Mouse (Mus musculus) hindbrain, embryonic 11.5 days (tissue): ENCODE data around the gene Stx1b. TPM values are rescaled to one million over a fixed set of nuclear protein-coding genes. Genes with fewer than 3 reads are reported as not detected.

Experiments used
- ATAC-seq: fragments of 200-750 bp; cut with Nextera tagmentation; 2 replicates; pipeline ENCODE4 v1.8.0; 2017; ENCODE audit warnings: mild to moderate bottlenecking, moderate TSS enrichment, moderate library complexity; ENCODE audit not compliant: low FRiP score
- DNase-seq: peaks from one replicate; pipeline ENCODE4 v3.0.0-alpha.2; 2015; ENCODE audit warnings: low spot score
- H3K27ac ChIP-seq: fragments of 300-500 bp; sonication (generic); 2 replicates; pipeline ENCODE4 v1.5.1; 2014; ENCODE audit warnings: mild to moderate bottlenecking, low read depth, low read length
- H3K27me3 ChIP-seq: fragments of 300-500 bp; sonication (generic); 2 replicates; pipeline ENCODE4 v1.6.1; 2014; ENCODE audit warnings: mild to moderate bottlenecking, low read length, moderate library complexity, mixed read lengths; ENCODE audit not compliant: control insufficient read depth, insufficient read depth
- H3K36me3 ChIP-seq: fragments of 300-500 bp; sonication (generic); 2 replicates; pipeline ENCODE4 v1.6.1; 2014; ENCODE audit warnings: mild to moderate bottlenecking, low read length, moderate library complexity, mixed read lengths; ENCODE audit not compliant: control insufficient read depth, insufficient read depth
- H3K4me1 ChIP-seq: fragments of 300-500 bp; sonication (generic); replicated peaks from 2 replicates; pipeline ENCODE4 v1.6.1; 2014; ENCODE audit warnings: low read length, mixed read lengths; ENCODE audit not compliant: control insufficient read depth, insufficient read depth
- H3K4me2 ChIP-seq: fragments of 300-500 bp; sonication (generic); replicated peaks from 2 replicates; pipeline ENCODE4 v1.6.1; 2014; ENCODE audit warnings: mild to moderate bottlenecking, low read depth, low read length
- H3K4me3 ChIP-seq: fragments of 300-500 bp; sonication (generic); 2 replicates; pipeline ENCODE4 v1.5.1; 2014; ENCODE audit warnings: low read depth, low read length
- H3K9ac ChIP-seq: fragments of 300-500 bp; sonication (generic); 2 replicates; pipeline ENCODE4 v1.6.1; 2014; ENCODE audit warnings: low read depth, low read length
- H3K9me3 ChIP-seq: fragments of 300-500 bp; sonication (generic); 2 replicates; pipeline ENCODE4 v1.6.1; 2016; ENCODE audit warnings: low read length; ENCODE audit not compliant: control insufficient read depth
- WGBS: fragments of 180-500 bp; shearing (Covaris S2); extraction: QIAGEN DNeasy Blood & Tissue Kit; methylation state at CpG from one replicate; pipeline ENCODE4 v1.1.7; 2014; 5-methylcytosine and 5-hydroxymethylcytosine counted together
- polyA plus RNA-seq: library from polyadenylated mRNA; unstranded; fragments of >200 nt; fragmentation: Nextera tagmentation; extraction: Ambion mirVana; gene quantifications from 2 replicates; pipeline ENCODE4 v1.2.1, GENCODE M21; 2014

Stx1b gene
- polyA plus RNA-seq, 1 experiment from 2014 or later: 10.1 TPM

GRCm38 (mm10) chr7:127812292-127812691 lies 12.1 kb downstream of the Stx1b start:
- Histone ChIP-seq H3K9me3 (no peaks in the 10 kb centered on the region), H3K9ac (no peak overlapping the region), H3K4me1 (no peaks in the 10 kb centered on the region), H3K27me3 (no peaks in the 10 kb centered on the region), H3K4me2 (no peak overlapping the region), H3K36me3 (no peaks in the 10 kb centered on the region), H3K4me3 (no peak overlapping the region), H3K27ac (no peak overlapping the region)
- ATAC-seq (no peak), DNase-seq (no peak)
- 86% methylated on average over 3 of the region's 3 CpGs for WGBS

GRCm38 (mm10) chr7:127811240-127811639 lies 13.1 kb downstream of the Stx1b start:
- 91% methylated on average over 4 of the region's 4 CpGs for WGBS
- no peaks in the 10 kb centered on the region for H3K9me3 ChIP-seq
- no peaks in the 10 kb centered on the region for H3K27me3 ChIP-seq
- no peak overlapping the region for H3K4me3 ChIP-seq
- ATAC-seq (no peak), DNase-seq (no peak)
- no peak overlapping the region for H3K9ac ChIP-seq
- no peak overlapping the region for H3K4me2 ChIP-seq
- H3K27ac ChIP-seq: no peak overlapping the region
- no peaks in the 10 kb centered on the region for H3K36me3 ChIP-seq
- H3K4me1 ChIP-seq: no peaks in the 10 kb centered on the region

- H3K27ac ChIP-seq: no peak overlapping the region
- no peaks in the 10 kb centered on the region for H3K27me3 ChIP-seq
- H3K9ac ChIP-seq: no peak overlapping the region
- DNase-seq (no peak), ATAC-seq (no peak)
- WGBS: 71% methylated on average over 10 of the region's 10 CpGs
- no peak overlapping the region for H3K4me3 ChIP-seq
- H3K9me3 ChIP-seq: no peaks in the 10 kb centered on the region
- no peak overlapping the region for H3K4me2 ChIP-seq
- no peaks in the 10 kb centered on the region for H3K4me1 ChIP-seq
- H3K36me3 ChIP-seq: no peaks in the 10 kb centered on the region
Measured at GRCm38 (mm10) chr7:127810650-127811049, 13.7 kb downstream of the Stx1b start.

DNA sequence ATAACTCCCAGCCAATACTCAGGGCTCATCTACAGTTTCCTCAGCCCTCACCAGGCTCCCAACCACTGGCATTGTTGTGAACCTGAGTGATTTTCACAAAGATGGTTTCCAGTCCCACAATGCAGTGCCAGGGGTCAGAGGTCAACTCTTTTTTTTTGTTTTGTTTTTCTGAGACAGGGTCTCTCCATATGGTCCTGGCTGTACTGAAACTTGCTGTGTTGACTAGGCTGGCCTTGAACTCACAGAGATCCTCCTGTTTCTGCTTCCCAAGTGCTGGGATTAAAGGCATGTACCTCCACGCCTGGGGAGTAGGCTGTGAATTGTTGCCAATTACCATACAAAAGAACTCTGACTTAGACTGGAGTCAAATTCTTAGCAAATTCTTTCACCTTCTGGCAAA lies 14.5 kb downstream of the Stx1b start:
- Histone ChIP-seq H3K4me1 (no peaks in the 10 kb centered on the region), H3K27me3 (no peaks in the 10 kb centered on the region), H3K9me3 (no peaks in the 10 kb centered on the region), H3K27ac (no peak overlapping the region), H3K4me3 (no peak overlapping the region), H3K4me2 (no peak overlapping the region), H3K9ac (no peak overlapping the region), H3K36me3 (no peaks in the 10 kb centered on the region)
- 93% methylated on average over 1 of the region's 1 CpGs for WGBS
- DNase-seq: no peak
- ATAC-seq: no peak

GRCm38 (mm10) chr7:127808821-127809220 lies 15.5 kb downstream of the Stx1b start:
- Histone ChIP-seq H3K9ac (no peak overlapping the region), H3K36me3 (no peaks in the 10 kb centered on the region), H3K4me1 (no peaks in the 10 kb centered on the region), H3K4me2 (no peak overlapping the region), H3K4me3 (no peak overlapping the region), H3K27me3 (no peaks in the 10 kb centered on the region), H3K9me3 (no peaks in the 10 kb centered on the region), H3K27ac (no peak overlapping the region)
- ATAC-seq: no peak
- 73% methylated on average over 5 of the region's 5 CpGs for WGBS
- no peak for DNase-seq

GRCm38 (mm10) chr7:127802313-127802712 lies 22.0 kb downstream of the Stx1b start:
- no peak for ATAC-seq
- H3K27me3 ChIP-seq: no peaks in the 10 kb centered on the region
- H3K4me1 ChIP-seq: no peaks in the 10 kb centered on the region; the same call in 1 of the 2 replicates
- H3K4me3 ChIP-seq: no peak overlapping the region
- no peak for DNase-seq
- no peaks in the 10 kb centered on the region for H3K9me3 ChIP-seq
- 92% methylated on average over 17 of the region's 17 CpGs for WGBS
- H3K36me3 ChIP-seq: peaks cover 10% of the 10 kb centered on the region
- H3K27ac ChIP-seq: no peak overlapping the region
- H3K4me2 ChIP-seq: no peak overlapping the region
- H3K9ac ChIP-seq: no peak overlapping the region

GRCm38 (mm10) chr7:127801010-127801621 lies 23.2 kb downstream of the Stx1b start:
- Histone ChIP-seq H3K9ac (no peak overlapping the region), H3K4me3 (no peak overlapping the region), H3K27me3 (no peaks in the 10 kb centered on the region), H3K4me2 (no peak overlapping the region), H3K27ac (0 out of 2 replicates have a peak overlapping the region, but pooled peaks have one; percentile 24), H3K36me3 (peaks cover 17% of the 10 kb centered on the region), H3K9me3 (no peaks in the 10 kb centered on the region), H3K4me1 (no peaks in the 10 kb centered on the region; the same call in 1 of the 2 replicates)
- no peak for DNase-seq
- 91% methylated on average over 8 of the region's 8 CpGs for WGBS
- ATAC-seq: peak; percentile 13; the same call in 1 of the 2 replicates

GRCm38 (mm10) chr7:127800435-127801009 lies 23.8 kb downstream of the Stx1b start, which contains the start of gene Hsd3b7:
TSS of gene Hsd3b7 (plus strand) at chr7:127800604.
- peak; percentile 73 for ATAC-seq
- no peak within 1 kb of the TSS for H3K4me3 ChIP-seq
- 32% methylated on average over 6 of the region's 6 CpGs for WGBS

GRCm38 (mm10) chr7:127799738-127800137 lies 24.6 kb downstream of the Stx1b start:
- no peak overlapping the region for H3K4me3 ChIP-seq
- no peak overlapping the region for H3K27ac ChIP-seq
- no peaks in the 10 kb centered on the region; the same call in 1 of the 2 replicates for H3K4me1 ChIP-seq
- H3K9me3 ChIP-seq: no peaks in the 10 kb centered on the region
- peaks cover 20% of the 10 kb centered on the region for H3K36me3 ChIP-seq
- no peaks in the 10 kb centered on the region for H3K27me3 ChIP-seq
- no peak for ATAC-seq
- 93% methylated on average over 1 of the region's 1 CpGs for WGBS
- no peak overlapping the region for H3K4me2 ChIP-seq
- no peak overlapping the region for H3K9ac ChIP-seq
- DNase-seq: no peak

More at GRCm38 (mm10) chr7:127800435-127801009, 23.8 kb downstream of the Stx1b start, which contains the start of gene Hsd3b7:
- DNase-seq: peak; percentile 94
- H3K27ac ChIP-seq: 0 out of 2 replicates have a peak within 1 kb of the TSS, but pooled peaks have one; percentile 24
- H3K4me2 ChIP-seq: no peak within 1 kb of the TSS
- no peak within 1 kb of the TSS for H3K9ac ChIP-seq
- H3K4me1 ChIP-seq: no peaks in the 10 kb centered on the region; the same call in 1 of the 2 replicates
- no peaks in the 10 kb centered on the region for H3K27me3 ChIP-seq
- H3K9me3 ChIP-seq: no peaks in the 10 kb centered on the region
- peaks cover 20% of the 10 kb centered on the region for H3K36me3 ChIP-seq
